Mouse (Mus musculus) forebrain, embryonic 14.5 days (tissue): ENCODE results near the gene Lonp2. TPM values are rescaled to one million over a fixed set of nuclear protein-coding genes. Genes with fewer than 3 reads are reported as not detected.
A peak's percentile ranks its signal among the peaks of the same experiment; 100 is the strongest.

Source experiments
- ATAC-seq: fragments of 200-750 bp; cut with Nextera tagmentation; 2 replicates; pipeline ENCODE4 v1.8.0; 2017; ENCODE audit warnings: mild to moderate bottlenecking, moderate library complexity
- DNase-seq: peaks from one replicate; pipeline ENCODE4 v3.0.0-alpha.2; 2015; ENCODE audit warnings: low spot score
- H3K27ac ChIP-seq: fragments of 300-500 bp; sonication (generic); 2 replicates; pipeline ENCODE4 v1.5.1; 2014; ENCODE audit warnings: low read depth, mild to moderate bottlenecking, control low read depth, low read length, moderate library complexity
- H3K27me3 ChIP-seq: fragments of 300-500 bp; sonication (generic); replicated peaks from 2 replicates; pipeline ENCODE4 v1.6.1; 2014; ENCODE audit warnings: low read length, control low read depth, mixed read lengths; ENCODE audit not compliant: control insufficient read depth, insufficient read depth
- H3K36me3 ChIP-seq: fragments of 300-500 bp; sonication (generic); 2 replicates; pipeline ENCODE4 v1.6.1; 2014; ENCODE audit warnings: low read length, control low read depth; ENCODE audit not compliant: control insufficient read depth, insufficient read depth
- H3K4me1 ChIP-seq: fragments of 300-500 bp; sonication (generic); 2 replicates; pipeline ENCODE4 v1.6.1; 2014; ENCODE audit warnings: antibody characterized with exemption, low read length, control low read depth; ENCODE audit not compliant: control insufficient read depth, insufficient read depth
- H3K4me2 ChIP-seq: fragments of 300-500 bp; sonication (generic); 2 replicates; pipeline ENCODE4 v1.6.1; 2014; ENCODE audit warnings: mild to moderate bottlenecking, control low read depth, low read length
- H3K4me3 ChIP-seq: fragments of 300-500 bp; sonication (generic); 2 replicates; pipeline ENCODE4 v1.5.1; 2014; ENCODE audit warnings: low read depth, low read length, control low read depth
- H3K9ac ChIP-seq: fragments of 300-500 bp; sonication (generic); 2 replicates; pipeline ENCODE4 v1.6.1; 2014; ENCODE audit warnings: mild to moderate bottlenecking, low read length, control low read depth, moderate library complexity
- H3K9me3 ChIP-seq: fragments of 300-500 bp; sonication (generic); replicated peaks from 2 replicates; pipeline ENCODE4 v1.6.1; 2016; ENCODE audit warnings: low read length, control low read depth, mixed read lengths; ENCODE audit not compliant: control insufficient read depth
- WGBS: fragments of 180-500 bp; shearing (Covaris S2); extraction: QIAGEN DNeasy Blood & Tissue Kit; methylation state at CpG from one replicate; pipeline ENCODE4 v1.1.7; 2014; 5-methylcytosine and 5-hydroxymethylcytosine counted together
- polyA plus RNA-seq: library from polyadenylated mRNA; unstranded; fragments of >200 nt; fragmentation: Nextera tagmentation; extraction: Ambion mirVana; gene quantifications from 2 replicates; pipeline ENCODE4 v1.2.1, GENCODE M21; 2014

The Lonp2 gene
- polyA plus RNA-seq, 1 experiment from 2014 or later = 85.3 TPM

GRCm38 (mm10) chr8:86604676-86605075 is 19.2 kb upstream of the Lonp2 start:
- no peak overlapping the region for H3K27ac ChIP-seq
- H3K36me3 ChIP-seq = no peaks in the 10 kb centered on the region
- H3K4me3 ChIP-seq = no peak overlapping the region
- no peak overlapping the region for H3K9ac ChIP-seq
- WGBS = 81% methylated on average over 3 of the region's 3 CpGs
- H3K27me3 ChIP-seq = no peaks in the 10 kb centered on the region
- H3K9me3 ChIP-seq = no peaks in the 10 kb centered on the region
- no peak overlapping the region for H3K4me2 ChIP-seq
- DNase-seq = no peak
- no peak for ATAC-seq
- no peaks in the 10 kb centered on the region for H3K4me1 ChIP-seq

- no peak overlapping the region for H3K4me3 ChIP-seq
- no peaks in the 10 kb centered on the region for H3K36me3 ChIP-seq
- H3K27ac ChIP-seq = no peak overlapping the region
- H3K4me1 ChIP-seq = no peaks in the 10 kb centered on the region
- no peak for ATAC-seq
- WGBS = 94% methylated on average over 2 of the region's 2 CpGs
- no peaks in the 10 kb centered on the region for H3K27me3 ChIP-seq
- H3K4me2 ChIP-seq = no peak overlapping the region
- no peak overlapping the region for H3K9ac ChIP-seq
- no peaks in the 10 kb centered on the region for H3K9me3 ChIP-seq
- DNase-seq = no peak
Measured at GRCm38 (mm10) chr8:86613798-86614197, 10.0 kb upstream of the Lonp2 start.

GRCm38 (mm10) chr8:86615095-86615769 is 8.6 kb upstream of the Lonp2 start:
- 87% methylated on average over 6 of the region's 6 CpGs for WGBS
- Histone ChIP-seq H3K4me2 (no peak overlapping the region), H3K36me3 (no peaks in the 10 kb centered on the region), H3K9ac (no peak overlapping the region), H3K4me3 (no peak overlapping the region), H3K4me1 (no peaks in the 10 kb centered on the region), H3K9me3 (no peaks in the 10 kb centered on the region), H3K27me3 (no peaks in the 10 kb centered on the region), H3K27ac (no peak overlapping the region)
- ATAC-seq (no peak), DNase-seq (no peak)

- Histone ChIP-seq H3K4me2 (no peak overlapping the region), H3K27me3 (no peaks in the 10 kb centered on the region), H3K9me3 (no peaks in the 10 kb centered on the region), H3K36me3 (no peaks in the 10 kb centered on the region), H3K4me3 (no peak overlapping the region), H3K4me1 (no peaks in the 10 kb centered on the region), H3K27ac (no peak overlapping the region), H3K9ac (no peak overlapping the region)
- ATAC-seq (no peak), DNase-seq (no peak)
- 76% methylated on average over 7 of the region's 7 CpGs for WGBS
Measured at GRCm38 (mm10) chr8:86617759-86618387, 6.0 kb upstream of the Lonp2 start.

GRCm38 (mm10) chr8:86623551-86623910 is 312 bp upstream of the Lonp2 start:
- Histone ChIP-seq H3K27me3 (no peaks in the 10 kb centered on the region), H3K9me3 (no peaks in the 10 kb centered on the region), H3K36me3 (no peaks in the 10 kb centered on the region), H3K4me2 (peak overlapping the region; percentile 79), H3K9ac (peak overlapping the region; percentile 58; the same call in 1 of the 2 replicates), H3K4me3 (peak overlapping the region; percentile 74), H3K4me1 (peaks cover 12% of the 10 kb centered on the region), H3K27ac (peak overlapping the region; percentile 59)
- DNase-seq (no peak), ATAC-seq (no peak)
- 3% methylated on average over 13 of the region's 14 CpGs for WGBS

- no peak for ATAC-seq
- Histone ChIP-seq H3K4me3 (peak overlapping the region; percentile 74), H3K4me2 (peak overlapping the region; percentile 79), H3K9ac (peak overlapping the region; percentile 77), H3K9me3 (no peaks in the 10 kb centered on the region), H3K27ac (no peak overlapping the region), H3K4me1 (peaks cover 12% of the 10 kb centered on the region), H3K27me3 (no peaks in the 10 kb centered on the region), H3K36me3 (no peaks in the 10 kb centered on the region)
- WGBS = 59% methylated on average over 7 of the region's 7 CpGs
- DNase-seq = no peak
Measured at GRCm38 (mm10) chr8:86624915-86625314, 1.1 kb downstream of the Lonp2 start.

GRCm38 (mm10) chr8:86630212-86630611 is 6.4 kb downstream of the Lonp2 start:
- no peaks in the 10 kb centered on the region for H3K27me3 ChIP-seq
- no peak for ATAC-seq
- no peak overlapping the region for H3K27ac ChIP-seq
- DNase-seq = no peak
- no peak overlapping the region for H3K9ac ChIP-seq
- no peaks in the 10 kb centered on the region for H3K9me3 ChIP-seq
- peaks cover 6% of the 10 kb centered on the region for H3K4me1 ChIP-seq
- WGBS = 90% methylated on average over 5 of the region's 5 CpGs
- H3K4me3 ChIP-seq = no peak overlapping the region
- no peak overlapping the region for H3K4me2 ChIP-seq
- H3K36me3 ChIP-seq = peaks cover 24% of the 10 kb centered on the region

GRCm38 (mm10) chr8:86631395-86631794 is 7.6 kb downstream of the Lonp2 start:
- H3K4me2 ChIP-seq = no peak overlapping the region
- no peak overlapping the region for H3K27ac ChIP-seq
- H3K27me3 ChIP-seq = no peaks in the 10 kb centered on the region
- H3K9ac ChIP-seq = no peak overlapping the region
- ATAC-seq (no peak), DNase-seq (no peak)
- no peaks in the 10 kb centered on the region for H3K9me3 ChIP-seq
- H3K4me1 ChIP-seq = no peaks in the 10 kb centered on the region
- WGBS = 82% methylated on average over 4 of the region's 4 CpGs
- H3K4me3 ChIP-seq = no peak overlapping the region
- H3K36me3 ChIP-seq = peaks cover 35% of the 10 kb centered on the region

- peaks cover 78% of the 10 kb centered on the region for H3K36me3 ChIP-seq
- no peak for ATAC-seq
- H3K9me3 ChIP-seq = no peaks in the 10 kb centered on the region
Measured at GRCm38 (mm10) chr8:86637826-86638225, 14.0 kb downstream of the Lonp2 start.

More at GRCm38 (mm10) chr8:86637826-86638225, 14.0 kb downstream of the Lonp2 start:
- no peak overlapping the region for H3K4me2 ChIP-seq
- no peaks in the 10 kb centered on the region for H3K27me3 ChIP-seq
- DNase-seq = no peak
- no peak overlapping the region for H3K4me3 ChIP-seq
- 85% methylated on average over 4 of the region's 4 CpGs for WGBS
- H3K4me1 ChIP-seq = no peaks in the 10 kb centered on the region
- no peak overlapping the region for H3K9ac ChIP-seq
- H3K27ac ChIP-seq = no peak overlapping the region
